Mouse (Mus musculus) urinary bladder, adult 18-20 months (tissue): ENCODE data around the gene Ermard.
"Not testable (repeated sequence)": the region's sequence is repeated elsewhere in the genome, so short reads cannot be mapped to it uniquely, and the experiment has no call there.

Experiments used
- DNase-seq, 2 experiments: peaks; one replicate each; pipeline ENCODE4 v3.0.0; 2022; ENCODE audit warnings: low spot score in 2 of 2, mixed read lengths in 2 of 2

Gene Ermard

GRCm38 (mm10) chr17:15041175-15041729 is at the start of gene Ermard, which contains the start of the genes Tcte3 and Gm3448:
Gene Ermard, plus strand, starts transcription at chr17:15041208.
Gene Tcte3, minus strand, starts transcription at chr17:15041488.
Gene Gm3448, minus strand, starts transcription at chr17:15041537.
- DNase-seq, result peak in 1 of 2 experiments; percentile 51

GRCm38 (mm10) chr17:14992522-14993138 is 48.4 kb upstream of the Ermard start:
- DNase-seq, result not testable (repeated sequence)

GRCm38 (mm10) chr17:14993139-14993832 is 47.7 kb upstream of the Ermard start:
- not testable (repeated sequence) for DNase-seq

- not testable (repeated sequence) for DNase-seq
These were observed 46.9 kb upstream of the Ermard start for GRCm38 (mm10) chr17:14994140-14994539.

- not testable (repeated sequence) for DNase-seq
These were observed 41.0 kb upstream of the Ermard start for GRCm38 (mm10) chr17:15000047-15000446.

GRCm38 (mm10) chr17:15009088-15009487 is 31.9 kb upstream of the Ermard start:
- DNase-seq, result not testable (repeated sequence)

- not testable (repeated sequence) for DNase-seq
These were observed 31.1 kb upstream of the Ermard start, which contains the start of gene Gm3435 for GRCm38 (mm10) chr17:15009706-15010413. Gene Gm3435, plus strand, starts transcription at chr17:15010176.

- peak in 1 of 2 experiments; percentile 1 for DNase-seq
These were observed 19.3 kb upstream of the Ermard start for GRCm38 (mm10) chr17:15021503-15022220.

- not testable (repeated sequence) for DNase-seq
These were observed 17.0 kb upstream of the Ermard start for GRCm38 (mm10) chr17:15023878-15024492.

- DNase-seq, result not testable (repeated sequence)
These were observed 16.4 kb upstream of the Ermard start for GRCm38 (mm10) chr17:15024502-15025193.

GRCm38 (mm10) chr17:15025513-15025912 is 15.5 kb upstream of the Ermard start:
- DNase-seq, result not testable (repeated sequence)

GRCm38 (mm10) chr17:15031414-15031813 is 9.6 kb upstream of the Ermard start:
- DNase-seq, result not testable (repeated sequence)

GRCm38 (mm10) chr17:15040455-15040854 is 553 bp upstream of the Ermard start:
- not testable (repeated sequence) for DNase-seq

- DNase-seq, result not testable (repeated sequence)
These were observed 9.3 kb downstream of the Ermard start for GRCm38 (mm10) chr17:15050338-15050737.

GRCm38 (mm10) chr17:15052766-15053165 is 11.8 kb downstream of the Ermard start:
- not testable (repeated sequence) for DNase-seq

GRCm38 (mm10) chr17:15053183-15053828 is 12.3 kb downstream of the Ermard start:
- not testable (repeated sequence) for DNase-seq

- DNase-seq, result peak in 1 of 2 experiments; percentile 16
These were observed 12.8 kb downstream of the Ermard start for GRCm38 (mm10) chr17:15053829-15054200.

- no peak for DNase-seq
These were observed 14.9 kb downstream of the Ermard start for GRCm38 (mm10) chr17:15055925-15056324.

- no peak for DNase-seq
These were observed 17.2 kb downstream of the Ermard start for GRCm38 (mm10) chr17:15058161-15058591.

GRCm38 (mm10) chr17:15059646-15060045 is 18.6 kb downstream of the Ermard start:
- DNase-seq, result no peak
